Mouse (Mus musculus) Muller cell, postnatal 12 days (primary cell): Measurements from ENCODE around the gene Myo1h.

Experiments
- DNase-seq: peaks from one replicate; pipeline ENCODE4 v3.0.0-alpha.2; 2015; ENCODE audit errors: inconsistent ontology term

The Myo1h gene

DNA sequence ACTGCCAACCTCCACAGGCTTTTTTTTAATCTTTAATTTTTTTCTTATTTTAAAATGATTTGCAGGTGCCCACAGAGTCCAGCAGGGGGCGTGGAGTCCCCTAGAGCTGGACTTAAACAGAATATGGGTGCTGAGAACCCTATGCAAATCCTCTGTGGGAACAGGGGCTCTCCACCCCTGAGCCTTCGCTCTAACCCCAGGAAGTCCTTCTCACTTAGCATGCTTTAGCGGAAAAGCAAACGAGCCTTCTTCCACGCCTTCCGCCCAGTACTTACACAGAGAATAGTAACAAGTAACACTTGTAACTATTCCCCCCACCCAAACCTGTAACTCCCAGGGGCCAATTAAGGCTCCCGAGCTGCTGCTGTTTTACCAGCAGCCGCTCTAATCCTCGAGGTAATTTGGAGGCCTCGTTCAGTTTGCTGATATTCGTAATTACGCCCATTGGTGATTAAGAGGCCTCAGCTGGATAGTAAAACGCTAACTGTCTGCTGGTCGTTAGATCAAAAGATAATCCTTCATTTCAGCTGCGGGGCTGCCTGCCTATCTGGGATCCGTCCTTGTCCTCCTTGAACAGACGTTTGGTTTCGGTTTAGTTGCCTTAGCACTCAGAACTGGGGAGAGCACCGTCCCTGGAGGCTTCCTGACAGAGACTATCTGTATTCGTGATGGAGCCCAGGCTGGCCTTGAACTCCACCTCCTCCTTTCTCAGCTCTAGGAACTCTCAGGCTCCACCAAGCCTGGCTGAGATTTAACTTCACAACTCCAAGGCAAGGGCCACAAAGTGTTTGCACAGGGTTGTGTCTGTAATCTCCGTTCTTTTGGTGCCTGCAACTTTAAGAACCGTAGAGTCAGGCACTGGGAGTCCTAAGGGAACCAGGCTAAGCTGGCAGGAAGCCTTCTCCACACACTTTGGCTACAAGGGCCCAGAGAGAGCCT lies 8.0 kb downstream of the Myo1h start:
- no peak for DNase-seq

DNA sequence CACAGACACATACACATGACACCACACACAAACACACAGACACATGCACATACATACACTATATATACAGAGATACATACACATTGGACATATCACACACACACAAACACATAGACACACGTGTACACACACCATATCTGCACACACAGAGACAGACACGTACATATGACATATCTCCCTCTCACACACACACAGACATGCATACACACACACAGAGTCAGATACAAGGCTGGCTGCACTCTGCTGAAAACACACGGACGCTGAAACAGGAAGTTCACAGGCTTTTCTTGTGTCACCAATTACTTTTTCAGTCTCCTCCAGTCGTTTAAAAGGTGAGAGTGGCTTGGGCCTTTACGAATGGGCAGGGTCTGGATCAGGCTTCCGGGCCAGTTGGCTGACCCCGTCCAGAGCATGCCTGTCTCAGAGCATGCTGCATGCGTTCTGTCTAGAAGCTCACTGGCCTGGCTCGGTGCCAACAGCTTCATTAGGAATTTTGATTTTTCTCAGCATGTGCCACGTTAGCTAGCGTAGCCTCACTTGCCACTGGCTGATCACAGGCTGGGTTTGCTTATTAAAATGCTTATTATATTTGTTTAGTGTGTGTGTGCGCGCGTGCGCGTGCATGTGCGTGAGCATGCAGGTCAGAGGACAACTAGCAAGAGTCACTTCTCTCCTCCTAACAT lies 9.4 kb downstream of the Myo1h start:
- DNase-seq = peak; percentile 59

DNA sequence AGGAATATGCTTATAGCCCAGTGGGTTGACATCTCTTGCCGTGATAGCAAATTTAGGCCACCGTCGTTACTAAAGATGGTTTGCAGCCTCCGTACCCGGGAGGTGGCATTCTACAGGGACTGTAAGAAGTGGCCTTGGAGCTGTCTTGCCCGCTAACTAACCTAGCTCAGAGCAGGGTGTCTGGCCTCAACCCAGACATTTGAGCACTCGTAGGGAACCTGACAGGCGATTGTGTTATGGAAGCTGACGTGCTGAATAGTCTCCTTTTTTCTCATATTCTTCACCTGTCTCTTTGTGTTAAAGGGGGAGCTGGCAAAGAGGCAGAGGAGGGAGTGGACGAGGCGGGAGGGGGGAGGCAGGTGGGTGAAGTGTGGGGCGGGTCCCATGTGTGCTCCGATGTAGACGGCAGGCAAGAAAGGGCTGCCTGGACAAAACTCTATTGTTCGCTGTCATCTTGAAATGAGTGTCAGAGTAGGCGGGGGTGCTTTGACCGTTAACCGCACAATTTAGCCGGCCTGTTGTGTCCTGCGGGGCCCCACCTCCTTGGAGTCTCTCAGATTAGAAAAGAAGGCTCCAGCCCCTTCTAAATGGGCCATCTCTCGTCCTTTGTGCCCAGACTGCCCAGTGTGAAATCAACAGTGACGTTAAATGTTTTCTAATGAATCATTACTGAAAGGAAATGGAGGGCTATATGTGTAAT lies 10.3 kb downstream of the Myo1h start:
- DNase-seq = peak; percentile 63

DNA sequence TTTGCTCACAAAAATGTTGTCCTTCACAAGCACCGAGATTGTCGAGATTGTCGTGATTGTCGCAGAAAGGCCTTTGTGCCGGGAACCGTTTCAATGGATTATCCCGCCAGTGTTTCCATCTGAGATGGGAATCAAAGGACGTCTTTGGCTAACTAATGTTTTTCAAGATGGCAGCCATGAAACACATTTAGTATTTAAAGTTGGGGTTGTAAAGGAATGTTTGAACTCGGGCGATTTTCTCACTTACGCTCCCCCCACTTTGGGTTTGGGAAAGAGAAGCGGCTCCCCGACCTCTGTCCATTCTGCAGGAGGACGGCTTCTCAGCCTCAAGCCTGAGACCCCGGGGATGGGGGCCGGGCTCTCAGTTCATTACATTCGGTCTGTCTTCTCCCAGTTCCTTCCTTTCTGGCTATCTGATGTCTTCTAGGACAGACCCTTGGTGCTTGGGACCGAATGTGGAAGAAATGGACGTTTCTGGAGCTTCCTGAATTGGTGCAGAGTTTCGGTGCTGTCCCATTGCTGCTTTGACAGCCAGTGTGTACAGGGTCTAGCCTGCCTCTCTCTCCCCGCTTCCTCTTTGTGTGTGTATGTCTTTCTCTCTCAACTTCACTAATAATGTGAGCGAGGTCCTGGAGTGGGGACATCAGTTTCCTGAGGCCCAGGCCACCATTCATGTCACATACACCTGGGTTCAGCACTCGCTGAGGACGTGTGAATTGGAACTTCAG lies 11.1 kb downstream of the Myo1h start:
- DNase-seq = no peak

DNA sequence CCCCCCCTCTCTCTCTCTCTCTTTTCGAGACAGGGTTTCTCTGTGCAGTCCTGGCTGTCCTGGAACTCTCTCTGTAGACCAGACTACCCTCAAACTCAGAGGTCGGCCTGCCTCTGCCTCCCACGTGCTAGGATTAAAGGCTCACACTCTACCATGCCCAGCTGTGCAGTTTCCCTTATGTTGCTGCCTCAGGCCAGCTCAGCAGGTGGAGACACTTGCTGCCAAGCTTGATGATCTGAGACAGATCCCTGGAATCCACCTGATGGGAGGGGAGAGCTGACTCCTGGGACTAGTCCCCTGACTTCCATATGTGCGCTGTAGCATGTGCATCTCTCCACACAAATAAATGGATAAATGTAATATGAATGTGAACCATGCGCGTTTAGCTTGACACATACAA lies 14.2 kb downstream of the Myo1h start:
- DNase-seq = no peak

DNA sequence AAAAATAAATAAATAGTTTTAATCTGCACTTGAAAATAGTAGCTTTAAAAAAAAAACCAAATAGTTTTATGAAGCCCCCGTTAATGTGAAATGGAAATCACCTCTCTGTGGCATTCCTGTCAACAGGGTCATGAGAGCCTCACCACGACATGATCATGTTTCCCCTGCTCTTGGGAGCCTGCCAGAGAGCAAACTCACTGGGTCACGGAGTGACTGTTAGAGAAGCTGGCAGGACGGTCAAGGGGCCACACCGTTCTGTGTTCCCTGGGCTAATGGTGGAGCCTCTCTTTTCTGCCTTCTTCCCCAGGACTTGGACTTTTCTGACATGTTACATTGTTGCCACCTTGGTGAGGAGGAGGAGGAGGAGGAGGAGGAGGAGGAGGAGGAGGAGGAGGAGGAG lies 17.5 kb downstream of the Myo1h start:
- DNase-seq = no peak

DNA sequence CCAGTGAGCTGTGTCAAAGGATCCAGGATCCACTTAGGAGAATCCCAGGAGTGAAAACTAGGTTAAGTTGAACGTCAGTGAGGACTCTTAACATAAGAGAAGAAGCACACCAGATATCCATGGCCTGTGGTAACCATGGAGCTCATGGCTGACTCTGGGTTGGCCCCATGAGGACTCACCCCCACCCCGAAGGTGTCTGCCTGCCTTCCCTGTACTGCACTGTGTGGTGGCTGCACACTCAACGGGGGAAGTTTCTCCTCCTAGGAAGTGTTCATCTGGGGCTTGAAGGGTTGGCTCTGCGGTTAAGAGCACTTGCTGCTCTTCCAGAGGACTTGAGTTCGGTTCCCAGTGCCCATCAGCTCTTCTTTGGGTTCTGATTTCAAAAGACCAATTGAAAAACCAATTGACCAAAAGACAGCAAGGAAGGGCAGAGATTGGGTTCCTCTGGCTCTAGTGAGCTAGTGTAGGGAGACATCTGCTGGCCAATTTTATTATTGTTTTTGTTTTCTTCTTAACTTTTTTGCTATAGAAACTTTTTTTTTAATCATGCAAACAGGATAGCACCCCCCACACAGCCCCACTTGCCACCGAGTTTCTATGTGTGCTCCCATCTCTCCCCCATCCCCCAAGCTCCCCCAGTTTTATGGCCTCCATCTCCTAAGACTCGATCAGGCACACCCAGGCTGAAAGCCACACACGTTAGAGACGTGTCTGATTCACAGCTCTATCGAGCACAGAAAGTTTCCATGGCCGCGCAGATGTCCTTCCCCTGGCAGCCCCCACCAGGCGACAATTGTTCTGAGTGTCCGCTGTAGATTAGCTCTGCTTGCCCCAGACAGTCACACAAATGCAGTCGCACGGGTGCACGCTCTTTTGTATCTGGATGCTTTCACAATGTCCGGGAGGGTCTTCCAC lies 20.1 kb downstream of the Myo1h start:
- peak; percentile 44 for DNase-seq

DNA sequence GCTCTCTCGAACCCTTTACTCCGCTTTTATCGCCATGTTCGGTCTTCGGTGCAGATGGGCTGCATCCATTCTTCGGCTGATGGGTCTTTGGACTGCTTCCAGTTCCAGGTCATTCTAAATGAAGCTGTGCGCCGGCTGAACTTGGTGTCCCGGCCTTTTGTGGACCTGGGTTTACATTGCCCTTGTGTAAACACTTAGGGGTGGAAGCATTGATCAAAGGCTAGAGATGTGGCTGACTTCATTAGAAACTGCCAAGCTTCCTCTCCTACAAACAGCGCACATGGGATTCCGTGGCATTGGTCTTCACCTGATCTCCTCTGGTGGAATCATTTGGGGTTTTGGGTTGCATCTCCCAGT lies 20.7 kb downstream of the Myo1h start:
- DNase-seq = no peak

DNA sequence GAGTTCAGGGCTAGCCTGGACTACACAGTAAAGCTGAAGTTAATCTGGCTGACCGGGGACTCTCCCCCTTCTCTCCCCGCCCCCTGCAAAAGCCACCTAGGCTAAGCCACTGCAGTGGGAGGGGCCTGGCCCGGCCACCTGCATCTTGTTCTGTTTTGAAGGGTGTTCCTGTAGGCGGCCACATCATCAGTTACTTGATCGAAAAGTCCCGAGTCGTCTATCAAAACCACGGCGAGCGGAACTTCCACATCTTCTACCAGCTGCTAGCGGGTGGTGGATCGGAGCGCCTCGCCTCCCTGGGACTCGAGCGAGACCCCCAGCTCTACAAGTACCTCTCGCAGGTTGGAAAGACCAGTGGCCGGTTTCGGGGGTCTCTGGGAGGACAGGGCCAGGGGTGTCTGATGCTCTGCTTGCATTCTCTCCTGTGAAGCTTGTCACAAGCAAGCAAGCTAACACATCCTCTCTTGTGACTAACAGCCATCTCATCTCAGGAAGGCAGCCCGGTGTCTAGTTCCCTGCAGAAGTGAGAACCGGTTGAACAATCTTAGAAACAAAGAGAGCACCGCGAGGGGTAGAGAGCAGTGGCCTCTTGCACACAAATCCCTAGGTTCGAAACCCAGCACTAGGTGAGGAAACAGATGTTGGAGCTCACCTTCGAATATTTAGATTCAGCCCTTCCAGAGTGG lies 34.3 kb downstream of the Myo1h start:
- DNase-seq = no peak

DNA sequence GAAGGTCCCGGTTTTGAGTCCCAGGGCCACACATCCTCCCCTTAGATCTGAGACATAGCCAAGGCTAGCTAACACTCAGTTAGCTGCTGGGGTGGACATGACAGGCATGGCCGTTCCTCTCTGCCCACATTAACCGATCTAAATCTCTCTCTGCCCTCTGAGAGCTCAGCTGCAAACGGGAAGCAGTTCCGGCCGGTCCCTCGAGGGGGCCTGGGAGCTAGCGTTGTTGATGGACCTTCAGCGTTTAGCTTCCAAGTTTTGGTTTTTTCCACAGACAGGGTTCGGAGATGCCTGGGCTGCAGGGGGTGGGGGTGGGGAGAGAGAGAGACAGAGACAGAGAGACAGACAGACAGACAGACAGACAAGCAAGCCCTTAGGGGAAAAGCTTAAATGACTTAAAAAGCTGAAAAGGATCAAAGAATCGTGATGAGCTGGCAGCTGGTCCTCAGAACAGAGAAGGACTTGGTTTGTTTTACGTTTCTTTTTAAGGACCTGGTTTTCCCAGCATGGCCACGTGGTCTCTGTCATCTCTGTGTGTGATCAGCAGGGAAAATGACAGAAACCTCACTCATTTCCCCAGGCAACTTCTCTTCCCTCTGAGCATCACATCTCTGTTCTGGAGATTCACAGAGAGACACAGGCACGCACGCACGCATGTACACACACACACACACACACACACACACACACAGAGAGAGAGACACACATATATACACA lies 35.0 kb downstream of the Myo1h start:
- peak; percentile 70 for DNase-seq

DNA sequence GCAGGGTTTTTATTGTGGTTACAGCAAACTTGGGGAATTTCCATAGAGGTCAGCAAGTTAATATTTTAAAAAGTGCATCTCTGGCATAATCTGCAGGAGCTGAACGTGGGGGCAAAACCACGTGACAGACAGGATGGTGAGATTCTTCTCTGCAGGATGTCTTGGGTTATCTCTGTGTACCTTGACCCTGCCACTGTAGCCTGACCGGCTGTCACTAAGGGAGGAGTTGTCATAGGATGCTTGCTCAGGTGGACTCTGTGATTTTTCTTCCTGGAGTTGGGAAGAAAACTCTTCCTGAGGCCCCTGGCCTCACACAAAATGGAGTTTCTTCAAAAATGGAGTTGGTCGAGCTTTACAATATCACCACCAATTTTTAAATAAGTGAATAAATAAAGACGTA lies 54.0 kb downstream of the Myo1h start:
- no peak for DNase-seq

DNA sequence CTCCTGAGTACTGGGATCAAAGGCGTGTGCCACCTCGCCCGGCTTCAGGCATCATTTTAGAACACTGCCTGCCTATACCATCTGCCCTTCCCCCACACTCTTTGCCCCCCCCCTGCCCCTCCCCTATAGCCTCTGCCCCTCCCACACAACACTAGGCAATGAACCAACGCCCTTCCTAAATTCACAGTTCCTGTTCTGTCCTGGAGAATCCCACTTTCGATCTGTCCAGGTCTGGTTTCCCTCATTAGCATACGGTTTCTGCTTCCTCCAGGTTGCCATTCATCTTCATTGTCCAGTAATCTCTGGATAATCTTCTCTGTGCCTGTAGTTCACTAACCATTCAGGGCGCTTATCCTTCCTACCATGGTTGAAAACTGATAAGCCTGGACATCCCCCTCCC lies 54.6 kb downstream of the Myo1h start:
- no peak for DNase-seq

DNA sequence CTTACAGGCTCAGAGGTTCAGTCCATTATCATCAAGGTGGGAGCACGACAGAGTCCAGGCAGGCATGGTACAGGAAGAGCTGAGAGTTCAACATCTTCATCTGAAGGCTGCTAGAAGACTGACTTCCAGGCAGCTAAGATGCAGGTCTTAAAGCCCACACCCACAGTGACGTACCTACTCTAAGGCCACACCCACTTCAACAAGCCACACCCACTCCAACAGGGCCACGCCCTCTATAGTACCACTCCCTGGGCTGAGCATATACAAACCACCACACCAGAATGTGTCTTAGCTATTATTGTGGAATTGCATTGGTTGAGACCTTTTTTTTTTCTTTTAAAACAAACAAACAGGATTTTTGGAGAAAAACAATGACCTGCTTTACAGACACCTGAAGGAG lies 56.6 kb downstream of the Myo1h start:
- DNase-seq = no peak

DNA sequence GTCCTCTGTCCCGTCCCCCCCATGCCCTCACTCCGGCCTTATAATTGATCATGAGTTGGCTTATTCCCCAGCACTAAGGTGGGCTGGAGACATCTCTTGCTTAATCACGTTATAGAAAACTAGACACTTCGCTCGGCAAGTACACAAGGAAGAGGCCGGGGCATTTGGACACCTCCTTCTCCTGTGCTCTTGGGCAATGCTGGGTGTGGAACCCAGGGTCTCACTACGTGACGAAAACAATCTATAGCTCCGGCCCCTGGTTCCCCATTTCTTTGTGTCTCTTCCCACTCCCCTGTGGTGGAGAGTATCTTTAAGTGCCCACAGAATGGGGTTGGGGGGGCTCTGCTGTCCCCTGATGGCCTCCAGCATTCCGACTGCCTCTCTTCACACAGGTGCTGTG lies 58.0 kb downstream of the Myo1h start:
- DNase-seq = no peak

DNA sequence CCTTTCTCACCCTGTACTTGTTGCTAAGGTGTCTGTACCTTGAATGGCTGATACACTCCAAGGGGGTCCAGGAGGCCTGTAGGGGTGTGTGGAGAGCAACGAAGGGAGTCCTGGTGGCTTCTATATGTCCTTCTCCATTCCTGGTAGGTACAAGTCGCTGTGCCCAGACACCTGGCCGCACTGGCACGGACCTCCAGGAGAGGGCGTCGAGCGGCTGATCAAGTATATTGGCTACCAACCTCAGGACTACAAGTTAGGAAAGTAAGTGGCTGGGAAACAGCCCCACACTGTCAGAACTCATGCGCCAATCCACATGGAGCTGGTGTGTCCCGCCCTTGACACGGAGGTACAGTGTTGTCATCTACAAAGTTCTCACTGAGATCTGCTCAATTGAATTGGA lies 62.5 kb downstream of the Myo1h start:
- no peak for DNase-seq

DNA sequence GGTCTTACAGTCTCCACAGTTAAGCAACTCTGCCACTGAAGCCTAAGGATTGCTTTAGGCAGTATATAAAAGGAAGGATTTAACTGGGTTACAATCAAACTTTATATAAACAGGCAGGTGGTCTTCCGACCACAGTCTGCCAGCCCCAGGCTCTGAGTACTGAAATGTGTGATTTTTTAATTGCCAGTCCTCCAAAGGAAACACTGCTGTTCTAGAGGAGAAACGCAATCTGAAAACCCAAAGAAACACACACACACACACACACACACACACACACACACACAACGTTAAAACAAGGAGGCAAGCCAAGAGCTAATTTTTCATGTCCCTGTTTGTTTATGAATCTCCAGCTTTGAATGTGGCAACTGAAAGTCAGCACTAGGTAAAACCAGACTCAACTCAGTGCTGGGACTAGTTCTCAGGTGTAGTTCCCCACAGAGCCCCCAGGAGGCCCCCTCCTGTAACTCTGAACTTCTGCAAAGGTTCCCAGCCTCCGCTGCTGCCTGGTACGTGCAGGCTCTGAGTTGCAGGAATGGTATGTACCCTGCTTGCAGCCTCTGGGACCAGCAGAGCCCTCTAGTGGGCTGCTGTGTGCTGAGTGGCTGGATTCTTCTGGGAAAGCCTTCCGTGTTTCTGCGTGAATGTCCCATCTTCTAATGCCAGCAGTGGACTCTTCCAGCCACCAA lies 67.4 kb downstream of the Myo1h start:
- peak; percentile 95 for DNase-seq

DNA sequence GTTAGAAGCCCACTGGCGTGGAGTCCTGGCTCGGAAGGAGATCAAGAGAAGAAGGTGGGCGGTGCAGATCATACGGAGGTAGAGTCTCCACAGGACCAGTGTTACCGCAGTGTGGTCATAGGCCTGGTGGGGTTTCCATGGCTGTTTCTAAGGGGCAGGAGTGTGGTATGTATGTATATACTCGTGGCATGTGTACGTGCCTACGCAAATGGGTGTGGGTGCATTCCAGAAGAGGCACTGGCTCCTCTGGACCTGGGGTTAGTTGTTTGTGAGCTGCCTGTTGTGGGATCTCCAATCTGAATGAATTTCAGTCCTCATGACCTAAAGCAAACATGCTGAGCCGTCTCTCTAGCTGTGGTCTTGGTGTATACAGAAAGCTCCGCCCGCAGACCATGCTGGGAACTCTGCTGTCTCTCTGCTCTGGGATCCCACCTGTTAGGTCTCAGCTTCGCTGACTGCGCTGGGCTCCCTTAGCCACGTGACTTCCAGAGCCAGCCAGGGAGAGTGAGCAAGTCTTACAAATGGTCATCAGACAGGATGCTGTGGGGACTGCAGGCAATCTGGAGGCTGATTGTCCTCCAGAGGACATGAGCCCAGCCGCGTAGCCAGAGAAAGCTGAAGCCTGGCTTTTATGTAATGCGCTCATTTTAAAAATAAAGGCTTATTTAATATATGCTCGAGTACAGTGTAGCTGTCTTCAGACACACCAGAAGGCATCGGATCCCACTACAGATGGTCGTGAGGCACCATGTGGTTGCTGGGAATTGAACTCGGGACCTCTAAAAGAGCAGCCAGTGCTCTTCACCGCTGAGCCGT lies 68.2 kb downstream of the Myo1h start:
- DNase-seq = peak; percentile 64

DNA sequence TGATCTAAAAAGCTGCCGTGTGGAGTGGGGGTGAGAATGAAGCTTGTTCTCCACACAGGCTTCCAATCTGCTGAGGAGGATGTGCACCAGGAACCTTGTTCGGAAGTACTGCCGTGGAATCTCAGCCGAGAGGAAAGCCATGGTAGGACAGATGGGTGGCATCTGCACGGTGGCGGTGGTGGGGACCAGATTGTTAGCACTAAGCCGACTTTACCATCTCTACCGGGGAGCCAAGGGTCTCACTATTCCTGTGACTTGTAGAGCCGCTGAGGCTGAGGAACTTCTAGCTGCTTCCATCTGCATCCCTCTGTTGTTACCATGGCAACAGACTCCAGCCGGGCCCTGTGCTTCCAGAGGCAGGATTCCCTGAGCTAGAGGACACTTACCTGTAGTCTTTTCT lies 69.9 kb downstream of the Myo1h start:
- no peak for DNase-seq
